Mouse (Mus musculus) left cerebral cortex, postnatal 10 days (tissue): ENCODE data around the gene Ehd3. TPM values are rescaled to one million over a fixed set of nuclear protein-coding genes. Genes with fewer than 3 reads are reported as not detected.

Experiments
- DNase-seq, 2 experiments: peaks; one replicate each; pipeline ENCODE4 v3.0.0; 2021 to 2022; ENCODE audit warnings: low spot score in 2 of 2, mixed read lengths in 1 of 2; ENCODE audit errors: extremely low spot score in 1 of 2
- intact Hi-C: fragments of 180-260 bp; cut with DNase I; formaldehyde crosslinking; loops from one replicate; pipeline ENCODE4 v1.15.1; 2025
- total RNA-seq, 2 experiments: library from RNA; stranded (reverse); gene quantifications; 2 replicates each; pipeline ENCODE4 v1.2.3; 2021

Ehd3 gene
- 10 to 100 TPM; 68.0 to 73.2 TPM for total RNA-seq

GRCm38 (mm10) chr17:73803521-73804184, at the start of gene Ehd3:
Ehd3 (plus strand) TSS chr17:73804134.
- no peak for DNase-seq
- intact Hi-C loops = no loop called here

DNA sequence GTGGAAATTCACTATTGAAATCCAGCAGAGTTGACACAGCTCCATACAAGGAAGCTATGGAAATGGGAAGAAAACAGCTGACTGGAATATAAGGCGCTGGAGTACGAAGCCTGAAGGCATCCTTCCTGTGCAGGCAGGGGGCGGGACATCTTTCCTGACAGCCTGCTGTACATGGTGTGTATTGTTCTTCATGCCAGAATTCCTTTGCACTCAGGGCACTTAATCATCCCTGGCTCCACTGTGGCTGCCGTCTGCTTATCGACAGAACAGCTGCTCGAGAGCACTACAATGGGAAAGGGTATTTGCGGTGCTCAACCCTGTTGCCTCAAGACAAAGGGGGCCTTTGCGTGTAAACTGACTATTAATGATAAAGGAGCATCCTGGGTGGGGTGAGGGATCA, 33.0 kb upstream of the Ehd3 start:
- intact Hi-C loops = no loop called here

DNA sequence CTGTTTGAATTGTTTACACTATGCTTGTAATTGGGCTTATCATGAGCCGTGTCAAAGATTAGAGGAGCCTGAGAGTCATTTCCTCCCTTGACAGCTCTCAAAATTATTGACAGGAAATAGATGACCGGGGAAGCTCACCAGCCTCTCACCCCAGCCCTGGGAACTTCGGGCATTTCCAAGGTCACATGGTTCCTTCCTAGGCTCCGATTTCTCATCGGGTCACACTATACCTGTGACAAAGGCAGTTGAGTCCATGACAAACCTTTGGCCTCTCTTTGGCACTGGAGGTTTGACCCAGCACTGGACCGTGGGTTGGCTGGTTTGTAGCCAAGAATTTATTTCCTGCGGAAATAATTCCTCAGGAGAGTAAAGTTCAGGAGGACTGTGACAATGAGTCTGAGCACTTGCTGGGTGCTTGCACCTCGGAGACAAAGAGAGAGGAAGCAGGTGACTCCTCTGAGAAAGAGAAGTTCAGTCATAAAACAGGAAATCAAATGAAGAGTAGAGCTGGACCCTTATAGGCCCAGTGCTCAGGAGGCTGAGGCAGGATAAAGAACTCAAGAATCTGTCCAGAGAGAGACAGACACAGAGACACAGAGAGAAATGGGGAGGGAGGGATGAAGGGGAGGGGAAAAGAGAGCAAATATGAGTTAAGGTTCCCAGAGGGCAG, 17.2 kb upstream of the Ehd3 start:
- DNase-seq = no peak
- intact Hi-C loops = no loop called here

More for the DNA sequence above, 33.0 kb upstream of the Ehd3 start:
- DNase-seq = peak in 1 of 2 experiments; percentile 22

DNA sequence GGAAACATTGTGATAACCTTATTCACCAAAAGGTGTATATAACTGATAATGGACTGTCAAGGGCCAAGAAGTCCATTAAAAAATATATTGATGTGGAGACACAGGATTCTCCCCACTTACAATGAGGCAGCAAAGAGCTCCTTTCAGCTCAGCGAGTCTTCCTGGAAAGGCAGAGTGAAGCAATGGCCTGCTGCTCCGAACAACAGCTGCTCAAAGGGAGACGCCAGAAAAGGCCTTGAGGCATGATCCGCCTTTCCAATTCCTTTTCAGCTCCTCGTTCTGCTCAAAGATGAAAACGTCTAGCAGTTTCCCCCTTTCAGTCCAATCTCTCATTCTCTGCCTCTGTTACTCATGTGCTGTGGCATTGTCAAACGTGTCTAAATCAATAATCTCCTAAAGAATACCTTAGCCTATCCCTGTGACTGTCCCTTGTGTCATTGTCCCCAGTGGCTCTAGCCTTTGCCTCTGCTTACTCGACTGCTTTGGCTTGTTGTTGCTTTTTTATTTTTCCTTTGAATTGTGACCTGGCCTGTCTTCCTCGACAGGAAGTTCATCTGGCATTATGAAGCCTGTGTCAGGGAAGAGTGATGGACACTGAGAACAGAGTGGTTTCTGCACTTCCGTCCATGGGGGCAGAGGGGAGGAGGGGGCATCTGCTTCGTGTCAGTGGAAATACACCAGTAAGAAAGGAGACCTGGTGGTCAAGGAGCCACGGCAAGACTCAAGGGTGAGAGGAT, 13.5 kb upstream of the Ehd3 start:
- intact Hi-C loops = no loop called here

GRCm38 (mm10) chr17:73796789-73797188, 7.1 kb upstream of the Ehd3 start:
- no peak for DNase-seq
- intact Hi-C loops = no loop called here

More for the DNA sequence above, 13.5 kb upstream of the Ehd3 start:
- no peak for DNase-seq

GRCm38 (mm10) chr17:73797706-73798105, 6.2 kb upstream of the Ehd3 start:
- no peak for DNase-seq
- intact Hi-C loops = no loop called here

DNA sequence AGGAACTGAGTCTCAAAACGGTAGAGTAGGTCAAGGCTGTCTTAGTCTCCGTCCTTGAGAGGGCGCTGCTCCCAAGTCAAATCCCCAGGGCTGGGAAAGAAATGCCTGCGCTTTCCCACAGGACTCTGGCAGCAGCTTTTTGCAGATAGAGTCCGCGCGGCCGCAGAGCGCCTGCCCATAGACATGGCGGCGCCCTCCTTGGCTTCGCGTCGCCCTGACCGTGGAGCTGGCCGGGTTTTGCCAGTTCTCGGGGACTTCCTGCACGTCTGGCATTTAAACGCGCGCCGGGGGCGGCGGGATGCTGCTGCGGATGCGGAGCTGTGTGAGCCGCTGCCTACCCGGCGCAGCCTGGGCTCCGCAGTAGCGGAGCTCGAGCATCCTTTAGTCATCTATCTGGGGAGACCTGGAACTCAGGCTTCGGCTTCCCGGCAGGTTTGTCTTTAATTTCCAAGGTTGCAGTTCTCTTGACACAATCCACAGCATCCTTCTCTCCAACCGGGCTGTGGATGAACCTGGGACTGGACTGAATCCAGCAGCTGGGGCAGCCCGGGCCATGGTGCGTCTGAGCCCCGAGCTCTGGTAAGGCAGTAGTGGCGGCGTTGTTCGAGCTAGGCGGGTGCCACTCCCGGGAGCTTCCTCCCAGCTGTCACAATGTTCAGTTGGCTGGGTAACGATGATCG, 798 bp downstream of the Ehd3 start:
- DNase-seq = peak; percentile 94 to 95
- intact Hi-C loops = loop anchor here (5.0 kb wide), 1 partner anchor 78 kb away; no protein-coding TSS in a partner anchor

- DNase-seq = no peak
- intact Hi-C loops = loop anchor here (5.0 kb wide), 1 partner anchor 76 kb away; no protein-coding TSS in a partner anchor
Measured at GRCm38 (mm10) chr17:73806331-73806730, 2.4 kb downstream of the Ehd3 start.

DNA sequence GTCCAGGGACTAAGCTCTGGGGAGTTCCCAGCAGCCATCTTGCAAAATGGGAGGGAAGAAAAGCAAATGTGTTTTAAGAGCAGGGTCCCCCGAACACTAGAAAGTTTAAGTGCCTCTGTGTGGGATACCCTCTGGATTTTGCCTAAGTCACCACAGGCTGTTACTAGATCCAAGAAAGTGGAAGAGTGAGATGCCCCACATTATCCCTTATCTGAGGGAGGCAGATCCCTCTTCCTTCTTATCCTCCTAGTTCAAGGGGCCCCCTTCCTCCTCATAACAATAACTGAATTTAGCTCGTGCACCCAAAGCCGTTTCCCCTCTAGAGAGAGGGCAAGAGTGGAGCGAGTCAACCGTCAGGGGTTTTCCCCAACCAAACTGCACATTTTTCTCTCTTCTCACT, 3.3 kb downstream of the Ehd3 start:
- no peak for DNase-seq
- intact Hi-C loops = loop anchor here (5.0 kb wide), 1 partner anchor 75 kb away; no protein-coding TSS in a partner anchor

- peak in 1 of 2 experiments; percentile 51 for DNase-seq
- intact Hi-C loops = loop anchor here (5.0 kb wide), 1 partner anchor 74 kb away; no protein-coding TSS in a partner anchor
Measured at GRCm38 (mm10) chr17:73808431-73808830, 4.5 kb downstream of the Ehd3 start.

DNA sequence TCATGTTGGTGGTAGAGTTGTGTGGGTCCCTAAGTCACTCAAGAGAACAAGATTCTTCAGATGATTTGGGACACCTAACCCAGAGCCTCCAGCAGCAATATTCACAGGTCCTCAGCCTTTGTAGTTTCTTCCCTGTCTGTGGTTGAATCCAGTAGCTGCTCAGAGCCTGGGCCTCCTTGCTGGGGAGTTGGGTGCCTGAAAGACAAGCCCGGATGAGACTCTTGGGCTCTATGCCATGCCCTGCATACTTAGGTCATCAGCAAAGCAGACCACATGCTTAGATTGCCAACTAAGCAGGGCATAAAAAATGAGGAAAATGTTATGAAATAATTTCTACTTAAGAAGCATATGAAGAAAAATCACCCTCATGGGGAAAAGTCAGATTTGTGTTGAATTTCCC, 6.9 kb downstream of the Ehd3 start:
- intact Hi-C loops = no loop called here
- DNase-seq = no peak

DNA sequence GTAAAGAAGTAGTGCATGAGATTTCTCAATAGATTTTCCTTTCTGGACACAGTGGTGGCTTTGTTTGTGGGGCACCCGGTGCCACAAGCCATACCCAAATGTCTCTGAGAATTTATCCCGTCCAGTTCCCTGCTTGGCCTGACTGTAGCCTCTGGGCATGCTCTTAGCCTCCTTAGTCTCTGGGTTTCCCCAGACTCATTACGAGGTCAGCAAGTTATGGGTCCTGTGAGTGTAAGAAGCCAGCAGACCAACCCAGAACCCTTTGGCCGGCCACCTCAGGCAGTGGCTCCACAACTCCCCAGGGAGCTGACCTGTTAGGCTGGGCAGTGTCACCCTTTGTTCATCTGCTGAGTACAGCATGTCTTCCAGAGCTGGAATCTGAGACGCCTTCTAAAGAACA, 7.6 kb downstream of the Ehd3 start:
- intact Hi-C loops = no loop called here
- DNase-seq = no peak

DNA sequence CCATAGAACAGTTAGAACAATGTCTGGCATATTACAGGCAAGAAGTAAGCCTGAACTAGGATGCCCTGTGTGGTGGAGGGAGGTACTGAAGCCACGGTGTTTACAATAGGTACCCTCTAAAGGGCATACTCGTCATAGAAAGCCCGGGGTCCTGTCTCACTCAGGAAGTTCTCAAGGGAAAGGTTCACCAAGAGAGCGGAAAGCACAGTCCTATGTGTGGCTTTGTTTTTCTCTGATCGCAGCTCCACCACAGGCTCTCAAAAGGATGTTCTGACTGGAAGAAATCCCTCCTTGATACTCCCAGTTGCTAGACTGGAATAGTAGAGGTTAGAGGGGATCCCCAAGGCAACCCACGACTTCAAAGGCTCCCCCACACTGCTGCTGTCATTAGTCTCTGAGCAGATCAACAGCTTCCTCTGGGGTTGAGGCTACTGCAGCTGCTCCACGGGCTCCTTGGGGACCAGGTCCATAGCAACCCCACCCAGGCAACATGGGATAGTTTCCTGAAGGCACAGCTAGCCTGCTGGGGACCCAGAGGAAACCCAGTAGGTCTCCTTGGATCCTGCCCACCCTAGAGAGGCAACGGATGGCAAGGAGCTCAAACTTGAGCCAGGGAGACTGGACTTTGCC, 9.2 kb downstream of the Ehd3 start:
- intact Hi-C loops = no loop called here
- DNase-seq = peak in 1 of 2 experiments; percentile 56

DNA sequence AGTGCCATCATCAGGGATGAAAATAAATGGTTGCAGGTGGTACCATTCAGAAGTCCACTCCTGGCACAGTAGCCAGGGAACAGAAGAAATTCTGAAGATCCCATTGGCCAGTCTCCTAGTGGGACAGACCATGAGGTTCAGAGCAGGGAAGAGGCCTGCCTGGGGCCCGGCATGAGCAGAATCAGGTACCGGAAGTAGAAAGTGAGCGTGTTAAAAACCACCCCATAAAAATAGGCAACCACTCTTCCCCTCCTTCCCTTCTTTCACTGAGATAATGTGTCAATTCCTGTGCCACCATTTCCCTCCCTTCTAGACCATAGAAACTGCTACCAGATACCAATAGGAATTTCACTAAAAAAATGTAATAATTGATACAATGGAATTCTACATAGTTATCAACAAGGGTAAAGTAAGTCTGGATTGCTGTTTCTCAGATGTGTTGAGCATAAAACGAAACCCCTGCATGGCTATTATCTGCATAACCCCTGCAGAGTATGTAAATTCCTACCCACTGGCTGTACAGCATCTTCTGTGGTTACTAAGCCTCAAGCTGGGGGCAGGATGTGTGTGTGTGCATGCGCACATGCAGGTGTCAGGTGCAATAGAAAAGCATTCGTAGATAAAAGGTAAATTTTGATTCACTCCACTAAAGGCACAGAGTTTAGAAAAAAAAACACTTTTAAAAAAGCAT, 10.7 kb downstream of the Ehd3 start:
- DNase-seq = no peak
- intact Hi-C loops = no loop called here

DNA sequence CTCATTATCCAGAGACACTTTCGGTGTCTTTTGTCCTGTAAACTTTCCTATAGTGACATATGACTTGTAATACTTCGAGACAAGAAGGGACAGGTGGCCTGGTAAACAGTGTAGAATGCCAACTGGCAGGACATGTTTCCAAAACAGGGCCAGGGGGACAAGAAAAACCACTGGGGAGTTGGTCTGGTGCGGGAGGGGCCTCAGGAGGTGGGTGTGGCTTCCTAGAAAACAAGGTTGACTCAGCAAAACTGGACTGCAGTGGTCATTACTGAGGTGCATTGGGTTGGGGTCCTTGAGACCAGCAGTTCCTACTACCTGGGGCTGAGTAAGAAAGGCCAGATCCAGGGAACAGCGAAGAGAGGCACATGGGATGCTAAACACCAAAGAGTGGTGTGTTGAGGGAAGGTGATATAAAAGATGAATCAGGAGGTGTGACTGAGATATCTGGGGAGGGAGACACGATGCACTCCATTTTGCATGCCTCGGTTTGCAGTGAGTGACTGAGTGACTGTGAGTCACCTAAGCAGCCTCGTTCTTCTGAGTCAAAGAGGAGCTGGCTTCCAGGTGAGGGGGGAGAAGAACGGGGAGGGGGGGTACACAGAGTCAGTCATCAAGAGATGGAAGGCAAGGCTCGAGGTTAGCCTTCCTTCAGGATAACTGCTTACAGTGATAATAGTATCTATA, 13.9 kb downstream of the Ehd3 start:
- intact Hi-C loops = no loop called here
- DNase-seq = no peak

GRCm38 (mm10) chr17:73818936-73819335, 15.0 kb downstream of the Ehd3 start:
- no peak for DNase-seq
- intact Hi-C loops = no loop called here

GRCm38 (mm10) chr17:73820726-73821125, 16.8 kb downstream of the Ehd3 start:
- intact Hi-C loops = no loop called here
- DNase-seq = no peak

GRCm38 (mm10) chr17:73822255-73822654, 18.3 kb downstream of the Ehd3 start:
- intact Hi-C loops = no loop called here
- no peak for DNase-seq
